Mouse (Mus musculus): ENCODE data around the gene Depdc1b. TPM values are rescaled to one million over a fixed set of nuclear protein-coding genes. Genes with fewer than 3 reads are reported as not detected.
A peak's percentile ranks its signal among the peaks of the same experiment; 100 is the strongest.

Gene Depdc1b
- polyA plus RNA-seq, 1 experiment, result 11.2 TPM

DNA sequence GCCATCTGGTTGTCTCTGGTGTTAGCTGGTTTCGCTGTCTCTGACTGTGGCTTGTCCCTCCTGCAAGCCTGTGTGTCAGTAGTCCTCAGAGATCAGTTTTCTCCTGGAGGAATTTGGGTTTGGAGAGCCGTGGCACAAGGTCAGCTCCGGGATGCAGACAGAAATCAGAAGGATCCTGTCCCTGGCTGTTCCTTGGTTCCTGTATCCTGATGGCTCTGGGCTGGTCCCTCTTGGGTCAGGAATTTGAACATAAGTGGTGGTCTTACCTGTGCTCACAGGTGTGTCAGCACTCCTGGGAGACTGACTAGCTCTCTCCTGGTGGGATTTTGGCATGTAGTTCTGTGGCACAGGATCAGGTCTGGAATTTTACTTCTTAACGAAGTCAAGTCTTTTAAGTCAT lies 29.6 kb downstream of the Depdc1b start:
- H3K27ac ChIP-seq (ENCODE audit: insufficient read depth, low read depth, low read length), result no peak overlapping the region
- no peaks in the 10 kb centered on the region for H3K27me3 ChIP-seq (replicated peaks; ENCODE audit: control insufficient read depth, insufficient read depth, low read length)
- H3K4me3 ChIP-seq (ENCODE audit: insufficient read depth, low read depth, low read length), result no peak overlapping the region
- WGBS, result 68% methylated on average over 4 of the region's 4 CpGs
- peaks cover 7% of the 10 kb centered on the region for H3K4me1 ChIP-seq (ENCODE audit: control insufficient read depth, insufficient read depth, low read length)
- no peaks in the 10 kb centered on the region for H3K36me3 ChIP-seq (ENCODE audit: control insufficient read depth, insufficient read depth, low read length)
- DNase-seq, result no peak
- no peak for TF ChIP-seq POLR2A (IDR thresholded peaks at IDR 0.05; ENCODE audit: low read depth, low read length)
- no peak for TF ChIP-seq CTCF (conservative IDR thresholded peaks at IDR 0.05; ENCODE audit: insufficient read depth, insufficient read length, low read depth, low read length)

DNA sequence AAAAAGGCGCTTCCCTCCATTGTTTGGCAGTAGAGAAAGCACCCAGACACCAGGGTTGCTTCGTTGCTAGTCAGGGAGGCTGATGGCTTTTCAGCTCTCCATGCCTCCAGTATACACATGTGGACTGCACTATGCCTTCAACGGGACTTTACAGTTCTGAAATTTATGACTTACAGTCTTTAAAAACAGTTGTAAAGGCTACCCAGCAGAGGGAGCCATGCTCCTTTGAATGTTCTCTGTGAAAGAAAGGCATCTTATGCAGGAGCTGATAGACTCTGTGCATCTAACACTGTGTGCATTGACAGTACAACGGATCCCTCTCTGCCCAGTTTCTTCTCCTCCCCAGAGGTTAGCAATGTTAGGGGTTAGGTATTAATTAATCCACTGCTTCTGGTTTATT lies 30.9 kb downstream of the Depdc1b start:
- Histone ChIP-seq H3K4me3 (ENCODE audit: insufficient read depth, low read depth, low read length) (no peak overlapping the region), H3K4me1 (ENCODE audit: control insufficient read depth, insufficient read depth, low read length) (no peaks in the 10 kb centered on the region), H3K27ac (ENCODE audit: insufficient read depth, low read depth, low read length) (no peak overlapping the region), H3K36me3 (ENCODE audit: control insufficient read depth, insufficient read depth, low read length) (no peaks in the 10 kb centered on the region), H3K27me3 (replicated peaks; ENCODE audit: control insufficient read depth, insufficient read depth, low read length) (no peaks in the 10 kb centered on the region)
- WGBS, result 41% methylated on average over 4 of the region's 4 CpGs
- no peak for DNase-seq
- TF ChIP-seq POLR2A (IDR thresholded peaks at IDR 0.05; ENCODE audit: low read depth, low read length) (no peak), CTCF (conservative IDR thresholded peaks at IDR 0.05; ENCODE audit: insufficient read depth, insufficient read length, low read depth, low read length) (0 out of 2 replicates have a peak, but pooled peaks have one; percentile 7)

DNA sequence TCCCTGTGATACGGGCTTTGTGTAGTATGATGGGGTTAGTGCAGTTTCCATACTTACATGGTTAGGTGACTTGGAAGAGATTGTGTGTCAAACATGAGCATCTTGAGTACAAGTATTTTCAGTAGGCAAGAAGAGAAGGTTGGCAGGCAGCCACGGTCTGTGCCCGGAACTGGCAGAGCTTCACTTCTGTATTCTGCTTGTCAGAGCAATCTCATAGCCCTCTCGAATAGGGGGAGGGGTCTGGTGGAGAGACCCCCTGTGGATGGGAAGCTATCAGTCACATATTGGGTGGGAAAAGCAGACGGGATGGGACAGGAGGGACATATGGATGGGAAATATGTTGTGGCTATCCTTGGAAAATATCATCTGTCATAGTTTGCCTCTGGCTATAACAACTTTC lies 33.5 kb downstream of the Depdc1b start:
- no peak for DNase-seq
- Histone ChIP-seq H3K4me3 (ENCODE audit: insufficient read depth, low read depth, low read length) (no peak overlapping the region), H3K4me1 (ENCODE audit: control insufficient read depth, insufficient read depth, low read length) (no peaks in the 10 kb centered on the region), H3K27ac (ENCODE audit: insufficient read depth, low read depth, low read length) (no peak overlapping the region), H3K27me3 (replicated peaks; ENCODE audit: control insufficient read depth, insufficient read depth, low read length) (no peaks in the 10 kb centered on the region), H3K36me3 (ENCODE audit: control insufficient read depth, insufficient read depth, low read length) (no peaks in the 10 kb centered on the region)
- TF ChIP-seq POLR2A (IDR thresholded peaks at IDR 0.05; ENCODE audit: low read depth, low read length), result no peak
- TF ChIP-seq CTCF (conservative IDR thresholded peaks at IDR 0.05; ENCODE audit: insufficient read depth, insufficient read length, low read depth, low read length), result no peak
- WGBS, result 68% methylated on average over 5 of the region's 5 CpGs

DNA sequence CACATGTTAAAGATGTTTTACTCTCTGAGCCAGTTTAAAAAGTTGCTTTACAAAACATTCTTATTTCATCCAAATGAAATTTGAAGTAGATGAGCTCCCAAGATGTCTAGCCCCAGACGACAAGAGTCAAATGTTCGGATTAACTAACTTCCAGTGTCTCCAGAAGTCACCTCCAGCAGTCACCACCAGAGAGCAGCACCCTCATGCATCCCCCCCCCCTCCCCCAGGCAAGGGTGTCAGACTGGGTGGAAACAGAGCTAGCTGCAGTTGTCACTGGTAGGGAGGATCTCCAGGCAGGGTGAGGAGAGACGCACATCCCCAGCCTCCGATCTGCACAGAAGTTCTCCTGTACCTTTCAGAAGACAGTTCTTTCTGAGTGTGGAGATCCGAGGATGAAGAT lies 37.6 kb downstream of the Depdc1b start:
- Histone ChIP-seq H3K36me3 (ENCODE audit: control insufficient read depth, insufficient read depth, low read length) (no peaks in the 10 kb centered on the region), H3K4me1 (ENCODE audit: control insufficient read depth, insufficient read depth, low read length) (no peaks in the 10 kb centered on the region), H3K27me3 (replicated peaks; ENCODE audit: control insufficient read depth, insufficient read depth, low read length) (no peaks in the 10 kb centered on the region), H3K4me3 (ENCODE audit: insufficient read depth, low read depth, low read length) (no peak overlapping the region), H3K27ac (ENCODE audit: insufficient read depth, low read depth, low read length) (no peak overlapping the region)
- no peak for TF ChIP-seq POLR2A (IDR thresholded peaks at IDR 0.05; ENCODE audit: low read depth, low read length)
- TF ChIP-seq CTCF (conservative IDR thresholded peaks at IDR 0.05; ENCODE audit: insufficient read depth, insufficient read length, low read depth, low read length), result no peak
- WGBS, result 87% methylated on average over 5 of the region's 5 CpGs
- DNase-seq, result no peak

DNA sequence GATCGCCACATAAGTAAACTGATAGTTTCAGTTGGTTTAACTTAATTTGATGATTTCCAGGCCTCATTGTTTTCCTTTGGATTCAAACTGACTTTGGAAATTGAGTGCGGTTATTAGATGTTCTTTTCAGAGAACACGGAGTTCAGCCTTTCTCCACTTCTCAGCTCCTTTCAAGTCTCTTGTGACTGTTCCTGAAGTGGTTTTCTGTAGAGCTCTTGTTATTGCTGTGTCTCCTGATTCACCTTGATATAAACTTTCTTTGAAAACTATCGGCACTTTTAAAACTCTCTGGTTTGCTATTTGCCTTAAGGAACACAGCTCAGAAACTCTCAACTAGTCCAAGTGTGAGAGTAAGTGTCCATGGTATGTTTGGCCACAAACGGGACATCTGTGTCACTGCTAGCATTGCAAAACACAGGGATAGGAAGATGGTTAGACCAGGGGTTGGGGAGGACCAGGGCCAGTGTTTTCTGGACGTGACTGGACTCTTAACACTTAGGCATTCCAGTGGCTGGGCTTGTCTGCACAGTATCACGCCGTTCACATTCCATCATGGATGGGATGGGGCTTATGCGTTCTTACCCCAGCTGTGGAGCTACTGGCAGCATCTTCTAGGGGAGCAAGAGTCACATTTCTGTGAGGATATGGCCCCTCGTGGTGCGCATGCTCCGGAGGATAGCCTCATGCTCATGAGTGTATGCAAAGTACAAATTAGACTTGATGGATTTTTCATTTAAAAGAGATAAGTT lies 38.8 kb downstream of the Depdc1b start:
- Histone ChIP-seq H3K27ac (ENCODE audit: insufficient read depth, low read depth, low read length) (no peak overlapping the region), H3K27me3 (replicated peaks; ENCODE audit: control insufficient read depth, insufficient read depth, low read length) (no peaks in the 10 kb centered on the region), H3K4me3 (ENCODE audit: insufficient read depth, low read depth, low read length) (no peak overlapping the region), H3K36me3 (ENCODE audit: control insufficient read depth, insufficient read depth, low read length) (no peaks in the 10 kb centered on the region), H3K4me1 (ENCODE audit: control insufficient read depth, insufficient read depth, low read length) (no peaks in the 10 kb centered on the region)
- TF ChIP-seq POLR2A (IDR thresholded peaks at IDR 0.05; ENCODE audit: low read depth, low read length), result no peak
- TF ChIP-seq CTCF (conservative IDR thresholded peaks at IDR 0.05; ENCODE audit: insufficient read depth, insufficient read length, low read depth, low read length), result no peak
- DNase-seq, result no peak
- WGBS, result 86% methylated on average over 12 of the region's 12 CpGs

DNA sequence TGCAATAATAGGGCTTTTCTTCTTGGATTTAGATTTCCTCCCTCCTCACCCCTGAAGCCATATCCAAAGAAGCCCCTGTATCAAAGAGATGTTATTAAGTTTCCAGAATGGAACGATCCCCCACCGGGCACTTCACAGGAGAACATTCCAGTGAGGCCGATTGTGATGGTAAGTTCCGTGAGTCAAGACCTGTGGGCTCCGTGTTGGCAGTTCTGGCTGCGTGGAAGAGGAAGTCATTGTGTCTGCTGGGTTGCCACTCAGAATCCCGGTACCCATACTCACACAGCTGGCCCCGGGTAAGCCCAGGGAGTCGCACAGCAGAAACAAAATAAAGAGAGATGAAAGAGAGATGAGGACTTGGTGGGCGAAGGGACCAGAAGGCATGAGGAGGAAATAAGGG lies 41.2 kb downstream of the Depdc1b start:
- WGBS, result 88% methylated on average over 10 of the region's 10 CpGs
- no peaks in the 10 kb centered on the region for H3K27me3 ChIP-seq (replicated peaks; ENCODE audit: control insufficient read depth, insufficient read depth, low read length)
- H3K36me3 ChIP-seq (ENCODE audit: control insufficient read depth, insufficient read depth, low read length), result 0 out of 2 replicates have a peak, but pooled peaks cover 2% of the 10 kb centered on the region
- H3K4me3 ChIP-seq (ENCODE audit: insufficient read depth, low read depth, low read length), result no peak overlapping the region
- TF ChIP-seq POLR2A (IDR thresholded peaks at IDR 0.05; ENCODE audit: low read depth, low read length) (no peak), CTCF (conservative IDR thresholded peaks at IDR 0.05; ENCODE audit: insufficient read depth, insufficient read length, low read depth, low read length) (no peak)
- no peak for DNase-seq
- no peak overlapping the region for H3K27ac ChIP-seq (ENCODE audit: insufficient read depth, low read depth, low read length)
- no peaks in the 10 kb centered on the region for H3K4me1 ChIP-seq (ENCODE audit: control insufficient read depth, insufficient read depth, low read length)

DNA sequence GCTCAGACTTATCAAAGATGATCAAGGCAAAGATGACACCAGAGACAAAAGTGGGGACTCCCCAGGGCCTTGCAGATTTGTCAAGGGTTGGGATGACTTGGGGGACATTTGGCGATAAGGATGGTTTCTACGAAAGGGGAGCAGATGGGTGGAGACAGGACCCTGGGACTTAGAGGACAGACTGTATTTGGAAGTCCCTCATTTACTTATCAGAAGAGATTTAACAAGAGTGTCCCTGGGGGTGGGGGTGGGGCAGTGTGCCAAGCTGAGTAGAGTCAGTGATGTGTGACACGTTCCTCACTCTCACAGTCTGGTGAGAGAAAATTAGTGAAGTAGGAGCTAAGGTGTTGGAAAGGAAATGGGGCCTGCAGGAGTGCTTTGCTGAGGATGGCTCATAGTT lies 42.1 kb downstream of the Depdc1b start:
- Histone ChIP-seq H3K36me3 (ENCODE audit: control insufficient read depth, insufficient read depth, low read length) (0 out of 2 replicates have a peak, but pooled peaks cover 2% of the 10 kb centered on the region), H3K4me1 (ENCODE audit: control insufficient read depth, insufficient read depth, low read length) (no peaks in the 10 kb centered on the region), H3K27ac (ENCODE audit: insufficient read depth, low read depth, low read length) (no peak overlapping the region), H3K27me3 (replicated peaks; ENCODE audit: control insufficient read depth, insufficient read depth, low read length) (no peaks in the 10 kb centered on the region), H3K4me3 (ENCODE audit: insufficient read depth, low read depth, low read length) (no peak overlapping the region)
- WGBS, result 69% methylated on average over 3 of the region's 3 CpGs
- DNase-seq, result no peak
- no peak for TF ChIP-seq POLR2A (IDR thresholded peaks at IDR 0.05; ENCODE audit: low read depth, low read length)
- no peak for TF ChIP-seq CTCF (conservative IDR thresholded peaks at IDR 0.05; ENCODE audit: insufficient read depth, insufficient read length, low read depth, low read length)
